Mouse (Mus musculus) midbrain, embryonic 16.5 days (tissue): ENCODE measurements around the gene Rnf6. TPM values are rescaled to one million over a fixed set of nuclear protein-coding genes. Genes with fewer than 3 reads are reported as not detected.

Experiments used
- ATAC-seq: fragments of 200-750 bp; cut with Nextera tagmentation; 2 replicates; pipeline ENCODE4 v1.8.0; 2017; ENCODE audit warnings: moderate TSS enrichment
- H3K27ac ChIP-seq: fragments of 300-500 bp; sonication (generic); 2 replicates; pipeline ENCODE4 v1.5.1; 2014; ENCODE audit warnings: mild to moderate bottlenecking, low read length, mixed read lengths
- H3K27me3 ChIP-seq: fragments of 300-500 bp; sonication (generic); 2 replicates; pipeline ENCODE4 v1.6.1; 2014; ENCODE audit warnings: low read depth, low read length, mixed read lengths; ENCODE audit not compliant: control insufficient read depth, insufficient read depth
- H3K36me3 ChIP-seq: fragments of 300-500 bp; sonication (generic); 2 replicates; pipeline ENCODE4 v1.6.1; 2014; ENCODE audit warnings: mild to moderate bottlenecking, low read length, moderate library complexity, mixed read lengths; ENCODE audit not compliant: control insufficient read depth, insufficient read depth
- H3K4me1 ChIP-seq: fragments of 300-500 bp; sonication (generic); 2 replicates; pipeline ENCODE4 v1.6.1; 2014; ENCODE audit warnings: mild to moderate bottlenecking, low read length, mixed read lengths; ENCODE audit not compliant: control insufficient read depth, insufficient read depth
- H3K4me2 ChIP-seq: fragments of 300-500 bp; sonication (generic); 2 replicates; pipeline ENCODE4 v1.6.1; 2014; ENCODE audit warnings: mild to moderate bottlenecking, low read length, mixed read lengths
- H3K4me3 ChIP-seq: fragments of 300-500 bp; sonication (generic); 2 replicates; pipeline ENCODE4 v1.5.1; 2014; ENCODE audit warnings: low read depth, mild to moderate bottlenecking, low read length, moderate library complexity, mixed read lengths
- H3K9ac ChIP-seq: fragments of 300-500 bp; sonication (generic); 2 replicates; pipeline ENCODE4 v1.6.1; 2014; ENCODE audit warnings: low read depth, low read length, mixed read lengths
- H3K9me3 ChIP-seq: fragments of 300-500 bp; sonication (generic); replicated peaks from 2 replicates; pipeline ENCODE4 v1.6.1; 2014; ENCODE audit warnings: mild to moderate bottlenecking, low read length, mixed read lengths; ENCODE audit not compliant: control insufficient read depth, poor library complexity, severe bottlenecking
- WGBS: fragments of 180-500 bp; shearing (Covaris S2); extraction: QIAGEN DNeasy Blood & Tissue Kit; methylation state at CpG from one replicate; pipeline ENCODE4 v1.1.7; 2014; 5-methylcytosine and 5-hydroxymethylcytosine counted together
- polyA plus RNA-seq: library from polyadenylated mRNA; unstranded; fragments of >200 nt; fragmentation: Nextera tagmentation; extraction: Ambion mirVana; gene quantifications from 2 replicates; pipeline ENCODE4 v1.2.1, GENCODE M21; 2015

Gene Rnf6
- polyA plus RNA-seq, 1 experiment from 2014 or later: 32.9 TPM

GRCm38 (mm10) chr5:146248746-146249145 is 27.4 kb upstream of the Rnf6 start:
- no peak for ATAC-seq
- no peak overlapping the region for H3K4me2 ChIP-seq
- no peaks in the 10 kb centered on the region for H3K9me3 ChIP-seq
- no peaks in the 10 kb centered on the region for H3K4me1 ChIP-seq
- H3K27me3 ChIP-seq: no peaks in the 10 kb centered on the region
- no peak overlapping the region for H3K4me3 ChIP-seq
- H3K27ac ChIP-seq: no peak overlapping the region
- 87% methylated on average over 10 of the region's 10 CpGs for WGBS
- H3K9ac ChIP-seq: no peak overlapping the region
- H3K36me3 ChIP-seq: no peaks in the 10 kb centered on the region

GRCm38 (mm10) chr5:146247709-146248108 is 26.4 kb upstream of the Rnf6 start:
- H3K4me2 ChIP-seq: no peak overlapping the region
- 32% methylated on average over 5 of the region's 5 CpGs for WGBS
- H3K36me3 ChIP-seq: no peaks in the 10 kb centered on the region
- no peak overlapping the region for H3K4me3 ChIP-seq
- no peak for ATAC-seq
- no peaks in the 10 kb centered on the region for H3K4me1 ChIP-seq
- H3K27ac ChIP-seq: no peak overlapping the region
- H3K9me3 ChIP-seq: no peaks in the 10 kb centered on the region
- H3K9ac ChIP-seq: no peak overlapping the region
- H3K27me3 ChIP-seq: no peaks in the 10 kb centered on the region

GRCm38 (mm10) chr5:146246386-146246785 is 25.0 kb upstream of the Rnf6 start:
- Histone ChIP-seq H3K36me3 (no peaks in the 10 kb centered on the region), H3K9me3 (no peaks in the 10 kb centered on the region), H3K4me2 (no peak overlapping the region), H3K4me3 (no peak overlapping the region), H3K27ac (no peak overlapping the region), H3K9ac (no peak overlapping the region), H3K4me1 (no peaks in the 10 kb centered on the region), H3K27me3 (no peaks in the 10 kb centered on the region)
- no peak for ATAC-seq
- WGBS: 96% methylated on average over 1 of the region's 1 CpGs

GRCm38 (mm10) chr5:146245646-146246370 is 24.5 kb upstream of the Rnf6 start:
- Histone ChIP-seq H3K27ac (no peak overlapping the region), H3K4me1 (no peaks in the 10 kb centered on the region), H3K9me3 (no peaks in the 10 kb centered on the region), H3K36me3 (no peaks in the 10 kb centered on the region), H3K4me2 (no peak overlapping the region), H3K9ac (no peak overlapping the region), H3K4me3 (no peak overlapping the region), H3K27me3 (no peaks in the 10 kb centered on the region)
- WGBS: 95% methylated on average over 7 of the region's 7 CpGs
- no peak for ATAC-seq

GRCm38 (mm10) chr5:146245193-146245592 is 23.8 kb upstream of the Rnf6 start:
- no peak overlapping the region for H3K27ac ChIP-seq
- no peaks in the 10 kb centered on the region for H3K36me3 ChIP-seq
- 92% methylated on average over 4 of the region's 4 CpGs for WGBS
- no peak overlapping the region for H3K4me3 ChIP-seq
- no peaks in the 10 kb centered on the region for H3K4me1 ChIP-seq
- H3K4me2 ChIP-seq: no peak overlapping the region
- no peaks in the 10 kb centered on the region for H3K9me3 ChIP-seq
- no peak overlapping the region for H3K9ac ChIP-seq
- ATAC-seq: no peak
- H3K27me3 ChIP-seq: no peaks in the 10 kb centered on the region

- H3K9me3 ChIP-seq: no peaks in the 10 kb centered on the region
- no peak overlapping the region for H3K4me3 ChIP-seq
- ATAC-seq: no peak
- no peak overlapping the region for H3K9ac ChIP-seq
- 97% methylated on average over 3 of the region's 3 CpGs for WGBS
- H3K4me2 ChIP-seq: no peak overlapping the region
- H3K27me3 ChIP-seq: no peaks in the 10 kb centered on the region
- H3K4me1 ChIP-seq: 0 out of 2 replicates have a peak, but pooled peaks cover 2% of the 10 kb centered on the region
- no peaks in the 10 kb centered on the region for H3K36me3 ChIP-seq
- H3K27ac ChIP-seq: no peak overlapping the region
Measured at GRCm38 (mm10) chr5:146241202-146241601, 19.8 kb upstream of the Rnf6 start.

- ATAC-seq: no peak
- Histone ChIP-seq H3K9me3 (no peaks in the 10 kb centered on the region), H3K4me2 (no peak overlapping the region), H3K4me1 (peaks cover 4% of the 10 kb centered on the region), H3K4me3 (no peak overlapping the region), H3K27ac (no peak overlapping the region), H3K27me3 (no peaks in the 10 kb centered on the region), H3K9ac (no peak overlapping the region), H3K36me3 (no peaks in the 10 kb centered on the region)
- WGBS: 93% methylated on average over 2 of the region's 2 CpGs
Measured at GRCm38 (mm10) chr5:146240771-146241170, 19.4 kb upstream of the Rnf6 start.

GRCm38 (mm10) chr5:146238274-146238673 is 16.9 kb upstream of the Rnf6 start:
- Histone ChIP-seq H3K27ac (no peak overlapping the region), H3K9ac (no peak overlapping the region), H3K27me3 (no peaks in the 10 kb centered on the region), H3K4me1 (peaks cover 17% of the 10 kb centered on the region), H3K36me3 (no peaks in the 10 kb centered on the region), H3K4me2 (no peak overlapping the region), H3K4me3 (no peak overlapping the region), H3K9me3 (no peaks in the 10 kb centered on the region)
- WGBS: 90% methylated on average over 10 of the region's 10 CpGs
- ATAC-seq: no peak

GRCm38 (mm10) chr5:146234336-146234735 is 13.0 kb upstream of the Rnf6 start:
- peaks cover 28% of the 10 kb centered on the region for H3K4me1 ChIP-seq
- H3K4me2 ChIP-seq: no peak overlapping the region
- no peaks in the 10 kb centered on the region for H3K27me3 ChIP-seq
- no peak overlapping the region for H3K4me3 ChIP-seq
- H3K36me3 ChIP-seq: no peaks in the 10 kb centered on the region
- no peak overlapping the region for H3K27ac ChIP-seq
- no peaks in the 10 kb centered on the region for H3K9me3 ChIP-seq
- no peak for ATAC-seq
- WGBS: 88% methylated on average over 1 of the region's 1 CpGs
- H3K9ac ChIP-seq: no peak overlapping the region
